Mouse (Mus musculus): Measurements from ENCODE around the gene Lkaaear1.

DNA sequence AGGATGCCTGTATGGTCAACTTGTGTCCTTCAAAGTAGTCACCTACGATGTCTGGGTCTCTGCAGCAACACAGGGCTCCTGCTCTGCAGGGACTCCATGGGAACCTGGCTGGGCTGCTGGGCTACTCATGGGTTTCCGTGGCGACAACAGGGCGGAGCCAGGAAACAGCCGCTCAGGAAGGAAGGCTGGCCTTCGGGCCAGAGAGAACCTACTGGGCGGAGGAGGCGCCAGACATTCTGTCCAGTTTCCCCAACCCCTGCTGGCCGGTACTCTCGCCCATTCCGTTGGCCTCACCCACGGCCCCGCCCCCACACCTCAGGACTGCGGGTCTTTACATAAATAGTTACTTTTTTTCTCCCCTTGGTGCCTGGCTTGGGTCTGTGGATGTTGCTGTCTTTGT lies 22.8 kb downstream of the Lkaaear1 start:
- TF ChIP-seq CTCF (IDR thresholded peaks at IDR 0.05; ENCODE audit: extremely low read depth, insufficient read length, insufficient replicate concordance, low read depth, low read length) (no peak), POLR2A (IDR thresholded peaks at IDR 0.05; ENCODE audit: low read depth, low read length) (no peak)

All from small intestine, adult 2 months (tissue).